Mouse (Mus musculus) left cerebral cortex, postnatal 25 days (tissue): ENCODE results near the gene Wnt5a. TPM values are rescaled to one million over a fixed set of nuclear protein-coding genes. Genes with fewer than 3 reads are reported as not detected.

Source experiments
- DNase-seq, 2 experiments: peaks; one replicate each; pipeline ENCODE4 v3.0.0; 2022; ENCODE audit warnings: low spot score in 2 of 2, mixed read lengths in 1 of 2
- intact Hi-C: fragments of 180-260 bp; cut with DNase I; formaldehyde crosslinking; loops from one replicate; pipeline ENCODE4 v1.15.1; 2025
- total RNA-seq, 2 experiments: library from RNA; stranded (reverse); gene quantifications; 2 replicates each; pipeline ENCODE4 v1.2.3; 2021

The Wnt5a gene
- total RNA-seq: 1 to 10 TPM; 7.6 to 7.7 TPM

DNA sequence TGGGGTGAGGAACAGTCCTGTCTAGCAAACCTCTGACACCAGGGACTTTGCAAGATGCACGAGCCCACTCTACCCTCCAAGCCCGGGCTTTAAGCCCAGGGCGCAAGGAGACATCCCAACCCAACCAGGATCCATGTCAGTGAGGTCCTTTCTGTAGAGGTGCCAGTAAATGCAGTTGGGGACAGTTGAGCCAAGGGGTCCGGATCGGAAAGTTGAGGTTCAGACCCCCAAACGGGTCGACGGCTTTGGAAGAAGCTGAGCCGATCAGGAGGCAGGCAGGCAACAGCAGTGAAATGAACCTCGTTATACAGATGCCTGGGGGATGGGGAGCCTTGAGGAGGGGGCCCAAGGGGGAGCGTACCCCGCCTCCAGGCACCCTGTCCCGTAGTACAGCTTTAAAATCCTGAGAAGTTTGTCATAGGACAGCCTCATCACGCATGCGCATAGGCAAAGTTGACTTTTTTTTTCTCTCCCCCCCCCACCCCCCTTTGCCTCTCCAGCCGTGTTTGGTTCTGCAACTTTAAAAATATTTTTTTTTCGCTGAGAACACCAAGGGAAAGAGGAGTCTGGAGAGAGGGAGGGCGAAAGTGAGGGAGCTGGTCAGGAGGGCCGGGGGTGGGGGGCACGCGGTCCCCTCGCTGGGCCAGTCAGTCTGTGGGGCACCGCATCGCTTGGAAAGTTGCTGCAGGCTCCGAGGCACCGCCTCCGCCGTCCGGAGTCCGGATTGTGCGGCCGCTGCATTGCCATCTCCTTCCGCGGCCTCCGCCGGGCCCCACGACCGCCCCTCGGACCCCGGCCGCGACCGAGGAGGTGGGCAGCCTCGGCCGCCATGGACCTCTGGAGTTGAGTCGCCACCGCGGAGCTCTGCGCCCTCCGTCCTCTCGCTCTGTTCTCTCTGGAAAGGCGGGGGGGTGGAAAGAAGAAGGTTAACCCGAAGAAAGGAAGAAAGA is at the start of gene Wnt5a:
Gene Wnt5a (plus strand): TSS at position 650 of the 950 bp plus-strand sequence.
- DNase-seq: no peak
- intact Hi-C loops: loop anchor here (5.0 to 10.0 kb wide), 4 partner anchors 180 to 588 kb away; no protein-coding TSS in a partner anchor

GRCm38 (mm10) chr14:28456372-28457076 is 48.0 kb upstream of the Wnt5a start:
- no peak for DNase-seq
- intact Hi-C loops: no loop called here

DNA sequence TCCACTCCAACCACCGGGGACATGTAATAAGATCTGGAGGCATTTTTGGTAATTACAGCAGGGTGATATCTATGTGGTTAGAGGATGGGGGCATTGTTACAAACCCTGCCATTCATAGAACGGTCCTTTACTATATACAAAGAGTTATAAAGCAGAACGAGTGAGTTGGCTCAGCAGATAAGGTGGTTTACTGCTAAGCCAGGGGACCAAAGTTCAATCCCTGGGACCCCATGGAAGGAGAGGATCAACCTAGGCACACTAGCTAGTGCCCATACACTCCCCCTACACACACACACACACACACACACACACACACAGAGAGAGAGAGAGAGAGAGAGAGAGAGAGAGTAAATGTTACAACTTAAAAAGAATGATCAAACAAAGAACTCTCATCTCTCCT is 47.1 kb upstream of the Wnt5a start:
- no peak for DNase-seq
- intact Hi-C loops: no loop called here

DNA sequence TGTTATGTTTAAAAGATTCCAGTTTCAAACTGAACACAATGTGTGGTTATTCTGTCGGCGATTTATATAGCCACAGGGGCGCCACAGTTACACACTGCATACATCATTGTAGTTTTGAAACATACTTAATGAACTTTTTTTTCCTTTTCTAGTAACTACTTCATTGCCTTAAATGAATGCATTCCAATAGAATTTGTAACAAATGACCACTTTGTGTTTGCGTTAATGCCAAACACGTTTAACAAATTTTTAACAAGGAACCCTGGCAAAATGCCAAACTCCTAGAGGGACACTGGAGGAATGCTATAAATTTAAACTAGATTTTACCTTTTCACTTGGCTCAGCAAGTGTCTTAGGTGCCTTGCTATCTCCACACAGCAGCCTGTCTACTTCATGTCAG is 36.6 kb upstream of the Wnt5a start:
- no peak for DNase-seq
- intact Hi-C loops: no loop called here

DNA sequence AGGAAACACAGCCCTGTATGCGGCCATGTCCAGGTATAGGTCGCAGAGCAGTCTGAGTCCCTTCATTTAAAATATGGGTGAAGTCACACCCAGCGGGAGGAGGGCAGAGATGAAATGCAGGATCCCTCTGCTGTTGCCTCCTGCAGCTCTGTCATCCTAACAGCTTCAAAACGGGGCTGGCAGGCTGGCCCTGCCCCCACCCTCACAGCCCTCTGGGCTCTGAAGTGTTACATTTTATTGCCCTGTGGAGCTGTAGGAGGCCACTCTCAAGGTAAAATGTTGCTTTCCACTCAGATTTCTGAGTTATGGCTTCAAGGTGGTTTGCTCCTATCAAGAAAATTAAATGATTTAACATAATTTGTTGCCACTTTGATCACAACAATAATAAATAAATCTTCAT is 34.9 kb upstream of the Wnt5a start:
- intact Hi-C loops: no loop called here
- DNase-seq: no peak

GRCm38 (mm10) chr14:28470212-28470611 is 34.3 kb upstream of the Wnt5a start:
- DNase-seq: no peak
- intact Hi-C loops: no loop called here

GRCm38 (mm10) chr14:28475012-28475411 is 29.5 kb upstream of the Wnt5a start:
- DNase-seq: peak in 1 of 2 experiments; percentile 33
- intact Hi-C loops: no loop called here

DNA sequence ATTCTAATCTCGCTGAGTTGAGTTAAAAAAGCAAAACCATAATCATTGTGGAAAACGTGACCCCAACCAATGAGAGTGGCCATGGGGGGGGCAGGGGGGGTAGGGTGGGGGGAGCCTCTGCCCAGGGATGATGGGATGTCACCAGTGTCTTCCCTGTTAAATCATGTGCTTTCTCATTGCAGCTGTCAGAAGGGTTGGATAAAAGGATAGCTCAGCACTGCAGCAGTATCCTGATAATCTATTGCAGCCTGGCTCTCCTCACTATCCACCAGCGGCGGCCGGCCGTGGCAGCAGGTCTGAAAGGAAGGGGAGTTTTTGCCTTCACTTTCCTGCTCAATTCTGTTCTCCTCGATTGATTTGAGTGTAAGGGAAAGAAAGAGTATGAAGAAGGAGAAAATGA is 29.1 kb upstream of the Wnt5a start:
- DNase-seq: no peak
- intact Hi-C loops: no loop called here

- intact Hi-C loops: no loop called here
- DNase-seq: no peak
Observed at GRCm38 (mm10) chr14:28476746-28477145, 27.8 kb upstream of the Wnt5a start.

DNA sequence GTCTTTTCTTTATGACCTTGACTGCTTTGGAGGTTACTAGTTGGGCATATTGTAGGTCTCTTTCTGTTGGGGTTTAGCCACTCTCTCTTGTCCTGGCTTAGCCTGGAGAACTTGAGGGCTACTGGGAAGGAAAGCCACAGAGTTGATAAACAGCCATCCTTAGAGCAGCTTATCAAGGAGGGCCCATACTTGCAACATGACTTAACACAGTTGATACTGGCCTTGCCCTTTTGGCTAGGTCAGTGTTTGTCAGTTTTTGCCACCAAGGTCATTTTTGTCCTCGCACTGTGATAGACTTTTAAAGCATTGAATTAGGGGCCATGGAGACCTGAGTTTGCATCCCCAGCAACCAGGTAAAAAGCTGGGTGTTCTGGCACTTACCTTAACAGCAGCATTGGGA is 23.7 kb upstream of the Wnt5a start:
- intact Hi-C loops: no loop called here
- no peak for DNase-seq

DNA sequence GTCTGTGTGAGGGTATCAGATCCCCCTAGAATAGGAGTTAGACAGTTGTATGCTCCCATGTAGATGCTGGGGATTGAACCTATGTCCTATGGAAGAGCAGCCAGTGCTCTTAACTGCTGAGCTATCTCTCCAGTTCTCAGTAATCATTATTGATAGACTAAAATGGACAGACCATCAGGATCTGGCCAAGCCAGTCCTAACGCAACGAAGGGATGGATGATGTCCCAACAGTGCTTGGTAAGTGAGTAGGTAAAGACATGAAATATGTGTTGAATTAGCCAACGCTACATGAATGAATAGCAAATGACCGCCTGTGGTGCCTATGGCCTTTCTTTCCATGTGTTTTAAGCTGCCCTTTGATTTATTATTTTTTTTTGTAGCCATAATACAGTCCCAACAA is 10.7 kb upstream of the Wnt5a start:
- DNase-seq: no peak
- intact Hi-C loops: no loop called here

DNA sequence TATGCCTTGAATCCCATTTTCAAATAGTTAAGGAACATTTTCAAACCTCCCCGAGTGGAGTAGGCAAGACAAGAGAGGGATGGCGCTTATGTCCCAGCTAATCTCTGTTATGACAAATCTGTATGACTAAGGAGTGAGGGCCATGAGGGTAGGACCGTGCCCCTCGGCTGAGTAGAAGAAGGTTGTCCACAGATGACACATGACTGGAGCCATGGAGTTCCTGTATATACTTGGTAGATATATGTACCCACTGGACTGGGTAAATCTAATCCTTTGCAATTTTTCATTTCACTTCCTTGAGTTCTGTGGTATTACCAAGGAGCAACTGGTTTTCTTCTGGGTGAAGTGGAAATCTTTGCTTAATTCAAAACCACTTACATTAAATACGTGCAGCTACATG is 10.3 kb upstream of the Wnt5a start:
- DNase-seq: no peak
- intact Hi-C loops: no loop called here

GRCm38 (mm10) chr14:28501216-28501878 is 3.2 kb upstream of the Wnt5a start:
- intact Hi-C loops: loop anchor here (10.0 kb wide), 2 partner anchors 177 to 237 kb away; no protein-coding TSS in a partner anchor
- DNase-seq: no peak

DNA sequence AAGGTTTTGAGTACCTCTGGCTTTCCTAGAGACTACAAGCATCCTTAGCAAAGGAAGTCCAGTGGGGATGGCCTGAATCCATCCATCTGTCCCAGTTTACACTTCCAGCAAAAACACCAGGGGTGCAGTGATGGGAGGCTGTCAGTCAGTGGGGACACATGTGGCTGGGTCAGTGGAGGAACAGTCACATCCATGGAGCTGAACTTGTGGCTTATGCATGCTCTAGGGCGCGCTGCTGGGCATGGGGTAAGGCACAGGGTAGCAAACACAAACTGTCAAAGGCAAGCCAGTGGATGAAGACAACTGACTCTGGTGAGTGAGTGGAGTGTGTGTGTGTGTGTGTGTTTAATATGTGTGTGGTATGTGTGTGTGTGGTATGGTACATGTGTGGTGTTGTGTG is 1.3 kb upstream of the Wnt5a start:
- intact Hi-C loops: loop anchor here (10.0 kb wide), 2 partner anchors 178 to 238 kb away; no protein-coding TSS in a partner anchor
- DNase-seq: no peak

- intact Hi-C loops: loop anchor here (5.0 to 10.0 kb wide), 4 partner anchors 180 to 587 kb away; no protein-coding TSS in a partner anchor
- peak; percentile 31 for DNase-seq
Observed at GRCm38 (mm10) chr14:28505051-28505585, 568 bp downstream of the Wnt5a start.

DNA sequence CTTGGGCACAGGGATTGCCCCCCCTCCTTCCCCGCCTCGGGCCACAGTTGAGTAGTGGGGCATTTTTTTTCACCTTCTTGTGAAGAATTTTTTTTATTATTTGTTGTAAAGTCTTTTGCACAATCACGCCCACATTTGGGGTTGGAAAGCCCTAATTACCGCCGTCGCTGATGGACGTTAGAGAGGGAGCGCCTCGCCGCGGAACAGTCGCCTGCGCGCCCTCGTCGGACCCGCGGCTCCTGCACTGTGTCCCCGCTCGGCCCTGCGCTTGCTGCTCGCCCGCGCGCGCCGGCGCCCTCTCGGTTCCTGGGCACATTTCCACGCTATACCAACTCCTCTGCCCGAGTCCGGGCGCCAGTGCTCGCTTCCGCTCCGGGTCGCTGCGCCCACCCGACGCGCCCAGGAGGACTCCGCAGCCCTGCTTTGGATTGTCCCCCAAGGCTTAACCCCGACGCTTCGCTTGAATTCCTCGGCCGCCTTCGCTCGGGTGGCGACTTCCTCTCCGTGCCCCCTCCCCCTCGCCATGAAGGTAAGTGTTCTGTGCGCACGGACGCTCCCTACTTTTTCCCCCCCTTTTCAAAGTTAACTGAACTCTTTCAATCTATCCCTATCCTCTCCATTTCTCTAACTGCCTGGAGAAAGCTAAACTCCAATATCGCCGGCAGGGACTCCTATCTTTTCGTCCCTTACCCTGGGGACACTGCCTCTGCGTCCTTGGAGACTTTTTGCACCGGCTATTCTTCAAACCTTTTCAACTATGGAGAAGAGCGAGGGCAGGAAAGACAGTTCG is 1.2 kb downstream of the Wnt5a start:
- peak; percentile 12 to 37 for DNase-seq
- intact Hi-C loops: loop anchor here (2.0 to 10.0 kb wide), 5 partner anchors 181 to 697 kb away; no protein-coding TSS in a partner anchor

DNA sequence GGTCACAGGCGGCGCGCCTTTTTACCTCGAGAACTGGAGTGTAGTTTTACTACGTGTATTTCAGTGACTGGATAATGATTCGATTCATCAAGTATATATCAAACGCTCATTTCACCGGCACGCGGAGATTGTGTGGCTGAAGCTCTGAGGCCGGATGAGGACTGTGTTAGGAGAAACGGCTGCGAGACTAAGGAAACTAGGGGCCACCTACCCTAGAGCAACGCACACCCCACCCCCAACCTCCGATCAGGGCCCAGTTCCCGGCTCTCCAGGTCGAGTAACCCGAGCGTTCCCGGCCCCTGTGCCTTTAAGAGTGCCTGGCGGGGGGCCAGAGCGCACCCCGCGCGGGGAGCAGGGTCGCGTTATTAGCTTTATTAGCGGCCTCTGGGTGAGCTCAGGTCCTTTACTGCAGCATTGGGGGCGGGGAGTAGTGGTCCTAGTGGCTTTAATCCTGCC is 1.9 kb downstream of the Wnt5a start:
- intact Hi-C loops: loop anchor here (2.0 to 10.0 kb wide), 5 partner anchors 182 to 698 kb away; no protein-coding TSS in a partner anchor
- DNase-seq: peak in 1 of 2 experiments; percentile 6

- DNase-seq: no peak
- intact Hi-C loops: loop anchor here (2.0 to 10.0 kb wide), 5 partner anchors 182 to 698 kb away; no protein-coding TSS in a partner anchor
Observed at GRCm38 (mm10) chr14:28507011-28507410, 2.5 kb downstream of the Wnt5a start.
